Mouse (Mus musculus): ENCODE measurements at regions not wholly inside any gene's neighbourhood (a gene's known extent, or its start where the extent isn't known, plus 50 kb on each side); places are given as distances from the start of the nearest gene placed in this dataset.

- no peak for DNase-seq (ENCODE audit: low spot score in 2 of 2)
- intact Hi-C loops (cut with DNase I), result no loop called here
Measured at GRCm38 (mm10) chr7:133290471-133290870, 166.3 kb upstream of the Ctbp2 start.

GRCm38 (mm10) chr7:133288236-133288635, 164.1 kb upstream of the Ctbp2 start:
- DNase-seq (ENCODE audit: low spot score in 2 of 2), result peak; percentile 28 to 52
- intact Hi-C loops (cut with DNase I), result no loop called here

GRCm38 (mm10) chr7:133286836-133287235, 162.7 kb upstream of the Ctbp2 start:
- intact Hi-C loops (cut with DNase I), result no loop called here

GRCm38 (mm10) chr7:133286216-133286615, 162.1 kb upstream of the Ctbp2 start:
- intact Hi-C loops (cut with DNase I), result no loop called here
- DNase-seq (ENCODE audit: low spot score in 2 of 2), result no peak

More at GRCm38 (mm10) chr7:133286836-133287235, 162.7 kb upstream of the Ctbp2 start:
- no peak for DNase-seq (ENCODE audit: low spot score in 2 of 2)

GRCm38 (mm10) chr7:133262161-133262560, 138.0 kb upstream of the Ctbp2 start:
- DNase-seq (ENCODE audit: low spot score in 2 of 2), result peak in 1 of 2 experiments; percentile 47
- intact Hi-C loops (cut with DNase I), result no loop called here

- DNase-seq (ENCODE audit: low spot score in 2 of 2), result no peak
- intact Hi-C loops (cut with DNase I), result loop anchor here (10.0 kb wide), 1 partner anchor 216 kb away; no protein-coding TSS in a partner anchor
Measured at GRCm38 (mm10) chr7:133259143-133259542, 135.0 kb upstream of the Ctbp2 start.

- DNase-seq (ENCODE audit: low spot score in 2 of 2), result no peak
- intact Hi-C loops (cut with DNase I), result loop anchor here (10.0 kb wide), 1 partner anchor 218 kb away; no protein-coding TSS in a partner anchor
Measured at GRCm38 (mm10) chr7:133256831-133257230, 132.7 kb upstream of the Ctbp2 start.

- intact Hi-C loops (cut with DNase I), result no loop called here
- peak; percentile 58 to 77 for DNase-seq (ENCODE audit: low spot score in 2 of 2)
Measured at GRCm38 (mm10) chr7:133244601-133245000, 120.4 kb upstream of the Ctbp2 start.

GRCm38 (mm10) chr7:133234326-133234725, 110.2 kb upstream of the Ctbp2 start:
- peak; percentile 30 to 43 for DNase-seq (ENCODE audit: low spot score in 2 of 2)
- intact Hi-C loops (cut with DNase I), result no loop called here

GRCm38 (mm10) chr7:133232889-133233441, 108.8 kb upstream of the Ctbp2 start:
- intact Hi-C loops (cut with DNase I), result no loop called here
- DNase-seq (ENCODE audit: low spot score in 2 of 2), result no peak

- intact Hi-C loops (cut with DNase I), result no loop called here
- no peak for DNase-seq (ENCODE audit: low spot score in 2 of 2)
Measured at GRCm38 (mm10) chr7:133230806-133231205, 106.7 kb upstream of the Ctbp2 start.

- intact Hi-C loops (cut with DNase I), result no loop called here
- no peak for DNase-seq (ENCODE audit: low spot score in 2 of 2)
Measured at GRCm38 (mm10) chr7:133223948-133224652, 99.9 kb upstream of the Ctbp2 start.

- intact Hi-C loops (cut with DNase I), result no loop called here
- DNase-seq (ENCODE audit: low spot score in 2 of 2), result no peak
Measured at GRCm38 (mm10) chr7:133212328-133212727, 88.2 kb upstream of the Ctbp2 start.

GRCm38 (mm10) chr7:133205704-133206103, 81.5 kb upstream of the Ctbp2 start:
- intact Hi-C loops (cut with DNase I), result no loop called here
- DNase-seq (ENCODE audit: low spot score in 2 of 2), result no peak

GRCm38 (mm10) chr7:133204485-133204884, 80.3 kb upstream of the Ctbp2 start:
- intact Hi-C loops (cut with DNase I), result no loop called here
- no peak for DNase-seq (ENCODE audit: low spot score in 2 of 2)

GRCm38 (mm10) chr7:133203933-133204332, 79.8 kb upstream of the Ctbp2 start:
- DNase-seq (ENCODE audit: low spot score in 2 of 2), result no peak
- intact Hi-C loops (cut with DNase I), result no loop called here

GRCm38 (mm10) chr7:133202092-133202880, 78.1 kb upstream of the Ctbp2 start:
- intact Hi-C loops (cut with DNase I), result no loop called here
- no peak for DNase-seq (ENCODE audit: low spot score in 2 of 2)

GRCm38 (mm10) chr7:133199046-133199445, 74.9 kb upstream of the Ctbp2 start:
- intact Hi-C loops (cut with DNase I), result no loop called here
- no peak for DNase-seq (ENCODE audit: low spot score in 2 of 2)

GRCm38 (mm10) chr7:133189880-133190462, 65.8 kb upstream of the Ctbp2 start:
- DNase-seq (ENCODE audit: low spot score in 2 of 2), result no peak
- intact Hi-C loops (cut with DNase I), result no loop called here

Data from left cerebral cortex, postnatal 14 days (tissue).